Mouse (Mus musculus): ENCODE data around the gene Zfp276.
"Not testable (repeated sequence)": the region's sequence is repeated elsewhere in the genome, so short reads cannot be mapped to it uniquely, and the experiment has no call there.

The Zfp276 gene

GRCm38 (mm10) chr8:123244382-123244781, 9.6 kb upstream of the Zfp276 start:
- no peak for DNase-seq (ENCODE audit: low read depth, low spot score)

GRCm38 (mm10) chr8:123245543-123245942, 8.5 kb upstream of the Zfp276 start:
- DNase-seq (ENCODE audit: low read depth, low spot score): no peak

- no peak for DNase-seq (ENCODE audit: low read depth, low spot score)
Measured at GRCm38 (mm10) chr8:123247748-123248147, 6.2 kb upstream of the Zfp276 start.

GRCm38 (mm10) chr8:123248596-123248995, 5.4 kb upstream of the Zfp276 start:
- DNase-seq (ENCODE audit: low read depth, low spot score): no peak

DNA sequence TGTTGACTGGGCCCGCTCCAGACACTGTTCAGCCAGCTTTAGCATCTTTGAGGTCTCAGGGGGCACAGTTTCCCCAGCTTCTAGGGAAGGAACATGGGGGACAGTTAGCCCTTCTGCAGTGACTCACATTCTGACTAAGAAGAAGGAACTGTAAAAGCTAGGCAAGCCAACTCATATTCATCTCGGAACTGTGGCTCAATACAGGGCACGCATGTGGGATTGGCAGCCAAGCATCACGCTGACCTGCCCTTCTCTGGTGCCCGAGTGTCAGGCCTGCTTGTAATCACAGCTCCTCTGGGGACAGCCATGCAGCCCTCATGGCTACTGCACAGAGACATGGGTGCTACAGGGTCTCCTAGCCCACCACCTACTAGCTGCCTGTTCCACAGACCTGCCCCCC, 3.1 kb upstream of the Zfp276 start:
- no peak for DNase-seq (ENCODE audit: low read depth, low spot score)

DNA sequence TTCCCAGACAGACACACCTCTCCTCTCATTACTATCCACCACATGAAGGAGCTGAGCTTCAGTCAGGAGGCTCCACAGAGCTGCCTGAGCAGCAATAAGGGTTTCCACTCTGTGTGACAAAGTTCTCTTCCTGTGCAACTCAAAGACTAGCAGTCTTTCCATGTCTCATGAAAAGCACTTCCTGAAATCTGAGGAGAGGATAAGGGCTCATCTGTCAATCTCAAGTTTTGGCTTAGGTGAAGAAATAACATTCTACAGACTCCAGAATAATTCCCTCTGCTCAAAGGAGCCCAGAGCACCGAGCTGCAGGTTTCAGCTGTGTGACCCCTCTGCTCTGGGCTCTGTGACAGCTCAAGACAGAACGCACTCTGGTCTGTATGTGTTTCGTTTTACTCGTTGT, 1.1 kb upstream of the Zfp276 start:
- no peak for DNase-seq (ENCODE audit: low read depth, low spot score)

DNA sequence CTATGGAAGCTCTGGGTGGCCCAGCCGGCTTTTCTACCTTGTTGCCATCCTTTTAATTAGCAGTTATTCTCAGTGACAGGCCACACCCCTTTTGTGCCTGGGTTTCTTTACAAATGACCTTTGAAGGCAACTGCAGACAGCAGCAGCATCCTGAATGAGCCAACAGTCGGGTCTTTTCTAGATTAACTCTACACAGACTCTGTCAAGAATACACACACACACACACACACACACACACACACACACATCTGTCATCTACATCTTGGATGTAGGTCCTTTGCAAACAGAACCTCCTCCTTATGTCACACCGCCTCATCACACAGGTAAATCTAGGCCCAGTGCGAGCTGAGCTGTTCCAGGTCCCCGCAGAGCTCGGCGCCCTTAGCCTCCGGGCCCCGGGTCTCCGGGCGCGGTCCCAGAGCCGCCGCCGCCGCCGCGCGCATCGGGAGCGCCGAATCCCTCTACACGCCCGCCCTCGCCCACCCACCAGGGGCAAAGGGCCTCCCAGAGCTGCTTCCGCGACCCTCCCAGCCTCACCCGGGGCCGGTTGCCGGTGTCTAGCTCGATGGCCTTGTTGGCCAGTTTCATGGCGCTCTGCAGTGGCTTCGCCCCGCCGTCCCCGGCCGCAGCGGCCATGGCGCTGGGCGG, 420 bp upstream of the Zfp276 start:
- no peak for DNase-seq (ENCODE audit: low read depth, low spot score)

GRCm38 (mm10) chr8:123255170-123255569, 1.2 kb downstream of the Zfp276 start:
- DNase-seq (ENCODE audit: low read depth, low spot score): no peak

DNA sequence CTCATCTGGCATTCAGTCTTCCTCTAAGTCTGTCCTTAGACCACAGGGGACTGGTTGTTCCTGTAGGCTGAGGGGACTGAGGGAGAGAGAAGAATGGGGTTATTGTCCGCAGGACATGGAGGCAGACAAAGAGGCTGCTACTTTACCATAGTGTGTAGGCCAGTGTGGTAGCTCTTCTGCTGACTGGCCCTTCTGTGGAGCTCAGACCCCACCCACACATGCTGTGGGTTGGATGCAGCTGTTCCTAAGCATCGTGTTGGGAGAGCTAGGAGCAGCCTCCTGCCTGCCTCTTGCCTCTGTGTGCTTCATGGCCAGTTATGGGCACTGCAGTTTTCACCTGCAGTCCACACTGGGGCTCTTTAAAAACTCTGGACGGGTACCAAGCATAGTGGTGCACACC, 3.1 kb downstream of the Zfp276 start:
- no peak for DNase-seq (ENCODE audit: low read depth, low spot score)

- DNase-seq (ENCODE audit: low read depth, low spot score): not testable (repeated sequence)
Measured at GRCm38 (mm10) chr8:123257593-123257992, 3.6 kb downstream of the Zfp276 start.

DNA sequence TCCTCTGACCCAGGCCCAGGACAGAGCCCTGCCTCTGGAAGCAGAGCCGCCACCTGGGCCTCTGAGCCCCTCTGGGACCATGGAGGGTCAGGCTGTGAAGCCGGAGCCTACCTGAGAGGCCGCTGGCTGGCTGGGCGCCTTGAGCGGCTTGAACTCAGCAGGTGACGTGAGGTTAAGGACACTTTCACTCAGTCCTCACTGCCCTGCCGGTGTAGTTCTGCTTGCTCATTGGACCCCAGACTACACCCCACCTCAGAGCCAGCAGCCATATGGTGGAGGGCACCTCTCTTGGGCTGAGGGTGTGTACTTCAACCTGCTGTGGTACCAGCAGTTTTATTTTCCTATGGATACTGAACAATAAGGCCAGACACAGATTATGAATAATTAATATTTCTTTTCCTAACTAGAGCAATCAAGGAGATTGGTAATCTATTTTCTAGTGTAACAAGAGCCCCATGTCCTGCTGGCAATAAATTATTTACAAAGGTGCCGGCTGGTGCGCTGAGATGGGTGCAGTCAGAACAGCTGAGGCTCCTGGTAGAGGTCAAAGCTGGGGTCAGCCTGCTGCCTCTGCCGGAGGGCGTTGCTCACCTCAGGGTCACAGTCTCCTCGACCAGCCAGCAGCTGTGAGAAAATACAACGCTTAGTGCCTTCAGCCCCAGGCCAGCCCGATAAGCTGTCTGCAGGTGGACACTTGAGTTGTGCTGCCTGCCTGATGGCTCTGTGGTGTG, 14.1 kb downstream of the Zfp276 start:
- DNase-seq (ENCODE audit: low read depth, low spot score): no peak

DNA sequence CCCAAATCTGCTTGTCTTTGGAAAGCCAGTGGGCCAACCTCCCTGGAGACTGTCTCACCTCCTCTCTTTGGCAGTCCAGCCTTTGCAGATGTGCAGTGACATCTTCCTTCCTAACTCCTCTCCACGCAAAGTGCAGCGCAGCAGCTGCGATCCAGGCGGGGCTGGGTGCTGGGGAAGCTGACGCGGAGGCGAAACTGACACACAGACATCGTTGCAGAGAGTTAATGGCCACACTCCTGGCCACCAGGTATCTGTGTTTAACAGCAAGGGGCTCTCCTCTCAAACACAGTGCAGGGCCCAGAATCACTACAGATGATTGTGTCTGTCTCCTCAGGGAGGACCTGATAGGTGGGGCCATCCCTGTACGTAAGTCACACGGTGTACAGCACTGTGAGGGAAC, 17.2 kb downstream of the Zfp276 start:
- no peak for DNase-seq (ENCODE audit: low read depth, low spot score)

- no peak for DNase-seq (ENCODE audit: low read depth, low spot score)
Measured at GRCm38 (mm10) chr8:123271901-123272300, 17.9 kb downstream of the Zfp276 start.

DNA sequence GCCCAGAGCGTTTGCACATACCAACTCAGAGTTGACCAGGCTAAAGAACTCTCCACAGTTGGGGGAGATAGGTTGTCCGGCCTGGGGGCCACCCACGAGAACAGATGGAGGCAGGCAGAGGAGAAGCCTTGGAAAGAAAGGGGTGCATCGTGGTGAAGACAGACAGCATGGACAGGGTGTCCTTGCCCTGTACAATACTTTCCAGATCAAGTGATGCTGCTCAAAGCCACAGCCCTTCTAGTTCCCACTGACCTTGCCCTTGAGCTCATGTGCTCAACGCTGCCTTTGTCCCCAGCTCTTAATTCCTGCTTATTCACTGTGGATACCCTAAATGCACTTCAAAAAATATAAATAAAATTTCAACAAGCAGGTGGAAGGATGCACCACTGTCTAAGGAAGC, 20.5 kb downstream of the Zfp276 start:
- no peak for DNase-seq (ENCODE audit: low read depth, low spot score)

GRCm38 (mm10) chr8:123275096-123275495, 21.1 kb downstream of the Zfp276 start:
- DNase-seq (ENCODE audit: low read depth, low spot score): no peak

DNA sequence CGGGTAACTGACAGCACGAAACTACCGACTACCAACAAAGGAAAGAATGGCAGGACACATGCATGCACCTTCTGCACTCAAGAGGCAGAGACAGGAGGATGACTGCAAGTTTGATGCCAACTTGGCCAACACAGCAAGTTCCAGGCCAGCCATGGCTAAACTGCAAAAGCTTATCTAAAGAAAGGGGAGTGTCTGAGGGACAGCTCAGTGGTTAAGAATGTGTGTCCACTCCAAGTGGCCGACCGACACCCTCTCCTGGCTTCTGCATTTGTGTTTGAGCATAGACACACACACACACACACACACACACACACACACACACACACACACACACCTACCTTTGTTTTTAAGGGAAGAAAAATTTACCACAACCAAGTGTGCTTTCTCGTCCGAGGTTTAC, 24.4 kb downstream of the Zfp276 start:
- no peak for DNase-seq (ENCODE audit: low read depth, low spot score)

DNA sequence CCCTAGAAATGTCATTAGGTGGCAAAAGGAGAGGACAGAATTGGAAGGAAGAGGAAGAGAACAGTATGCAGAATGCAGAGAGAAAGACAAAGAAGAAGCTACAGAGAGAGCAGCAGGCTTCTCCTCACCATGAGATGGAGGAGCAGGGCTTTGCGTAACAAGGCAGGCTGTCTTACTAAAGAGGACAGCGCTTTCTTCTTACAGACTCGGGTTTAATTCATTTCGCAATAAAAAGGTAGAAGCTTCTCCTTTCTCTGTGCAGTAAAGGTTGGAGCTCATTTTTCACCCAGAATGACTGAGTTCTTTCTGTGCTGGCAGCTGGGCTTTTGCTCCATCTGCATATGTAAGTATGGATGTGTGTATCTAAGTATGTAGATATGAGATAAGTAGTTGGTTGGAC, 25.8 kb downstream of the Zfp276 start:
- DNase-seq (ENCODE audit: low read depth, low spot score): no peak

- no peak for DNase-seq (ENCODE audit: low read depth, low spot score)
Measured at GRCm38 (mm10) chr8:123280302-123281094, 26.5 kb downstream of the Zfp276 start.

- not testable (repeated sequence) for DNase-seq (ENCODE audit: low read depth, low spot score)
Measured at GRCm38 (mm10) chr8:123282994-123283393, 29.0 kb downstream of the Zfp276 start.

- no peak for DNase-seq (ENCODE audit: low read depth, low spot score)
Measured at GRCm38 (mm10) chr8:123283991-123284390, 30.0 kb downstream of the Zfp276 start.

DNA sequence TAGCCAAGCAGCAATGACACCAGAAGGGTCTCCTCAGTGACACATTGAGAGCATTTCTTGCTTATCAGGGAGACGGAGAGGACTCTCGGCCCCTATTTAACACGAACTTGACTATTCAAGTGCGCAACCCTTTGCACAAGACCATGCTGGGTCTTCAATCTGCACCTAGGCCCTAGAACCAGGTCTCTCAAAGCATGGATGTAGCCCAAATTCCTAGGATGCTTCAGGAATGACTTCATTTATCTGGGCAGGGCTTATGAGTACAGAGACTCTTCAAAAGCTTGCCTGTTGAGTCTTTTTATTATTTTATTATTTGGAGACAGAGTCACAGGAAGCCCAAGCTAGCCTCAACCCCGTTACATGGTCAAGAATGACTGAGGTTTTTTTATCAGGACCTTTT, 30.5 kb downstream of the Zfp276 start:
- no peak for DNase-seq (ENCODE audit: low read depth, low spot score)

DNA sequence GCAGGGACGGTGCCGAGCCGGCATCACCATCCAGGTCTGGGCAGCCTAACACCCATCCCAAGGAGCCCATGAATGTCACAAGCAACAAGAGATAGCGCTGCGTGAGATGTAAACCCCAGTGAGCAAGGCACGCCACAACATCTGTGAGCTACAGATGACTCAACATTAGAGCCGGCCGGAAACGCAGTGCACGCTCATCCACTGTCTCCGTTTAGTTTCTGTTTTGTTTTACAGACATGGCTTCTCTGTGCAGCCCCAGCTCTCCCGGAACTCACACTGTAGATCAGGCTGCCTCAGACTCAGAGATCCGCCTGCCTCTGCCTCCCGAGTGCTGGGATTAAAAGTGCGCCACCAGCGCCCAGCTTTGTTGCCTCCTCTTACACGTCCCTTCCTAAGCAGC, 33.4 kb downstream of the Zfp276 start:
- DNase-seq (ENCODE audit: low read depth, low spot score): no peak

GRCm38 (mm10) chr8:123290166-123290565, 36.2 kb downstream of the Zfp276 start:
- no peak for DNase-seq (ENCODE audit: low read depth, low spot score)
